Mouse (Mus musculus): ENCODE measurements around the gene Fam122c.
"Not testable (repeated sequence)": the region's sequence is repeated elsewhere in the genome, so short reads cannot be mapped to it uniquely, and the experiment has no call there.

The Fam122c gene

GRCm38 (mm10) chrX:53273124-53273523 is at the start of gene Fam122c:
Gene Fam122c (plus strand): TSS chrX:53273424.
- no peak for DNase-seq (ENCODE audit: low read depth, low spot score)

GRCm38 (mm10) chrX:53224353-53224944 is 48.8 kb upstream of the Fam122c start:
- DNase-seq (ENCODE audit: low read depth, low spot score), result no peak

- DNase-seq (ENCODE audit: low read depth, low spot score), result no peak
Observed at GRCm38 (mm10) chrX:53231965-53232364, 41.3 kb upstream of the Fam122c start.

GRCm38 (mm10) chrX:53233689-53234088 is 39.5 kb upstream of the Fam122c start:
- DNase-seq (ENCODE audit: low read depth, low spot score), result no peak

GRCm38 (mm10) chrX:53236404-53236803 is 36.8 kb upstream of the Fam122c start:
- DNase-seq (ENCODE audit: low read depth, low spot score), result no peak

- no peak for DNase-seq (ENCODE audit: low read depth, low spot score)
Observed at GRCm38 (mm10) chrX:53237971-53238370, 35.3 kb upstream of the Fam122c start.

GRCm38 (mm10) chrX:53240011-53240410 is 33.2 kb upstream of the Fam122c start, which contains the start of gene Plac1:
Gene Plac1 (minus strand): TSS chrX:53240111.
- no peak for DNase-seq (ENCODE audit: low read depth, low spot score)

- no peak for DNase-seq (ENCODE audit: low read depth, low spot score)
Observed at GRCm38 (mm10) chrX:53255195-53255594, 18.0 kb upstream of the Fam122c start.

- DNase-seq (ENCODE audit: low read depth, low spot score), result peak; percentile 3
Observed at GRCm38 (mm10) chrX:53266186-53266585, 7.0 kb upstream of the Fam122c start.

- peak; percentile 33 for DNase-seq (ENCODE audit: low read depth, low spot score)
Observed at GRCm38 (mm10) chrX:53268856-53269255, 4.4 kb upstream of the Fam122c start.

- peak; percentile 84 for DNase-seq (ENCODE audit: low read depth, low spot score)
Observed at GRCm38 (mm10) chrX:53269289-53270062, 3.7 kb upstream of the Fam122c start, which contains the start of gene Fam122b. Gene Fam122b (minus strand): TSS chrX:53269805.

- no peak for DNase-seq (ENCODE audit: low read depth, low spot score)
Observed at GRCm38 (mm10) chrX:53270063-53270432, 3.2 kb upstream of the Fam122c start.

- not testable (repeated sequence) for DNase-seq (ENCODE audit: low read depth, low spot score)
Observed at GRCm38 (mm10) chrX:53271628-53272027, 1.6 kb upstream of the Fam122c start.

GRCm38 (mm10) chrX:53287924-53288323 is 14.7 kb downstream of the Fam122c start:
- no peak for DNase-seq (ENCODE audit: low read depth, low spot score)

- DNase-seq (ENCODE audit: low read depth, low spot score), result no peak
Observed at GRCm38 (mm10) chrX:53320564-53320963, 47.3 kb downstream of the Fam122c start.

GRCm38 (mm10) chrX:53321111-53321510 is 47.9 kb downstream of the Fam122c start:
- no peak for DNase-seq (ENCODE audit: low read depth, low spot score)

- DNase-seq (ENCODE audit: low read depth, low spot score), result no peak
Observed at GRCm38 (mm10) chrX:53330396-53330795, 57.2 kb downstream of the Fam122c start.

- no peak for DNase-seq (ENCODE audit: low read depth, low spot score)
Observed at GRCm38 (mm10) chrX:53337355-53337754, 64.1 kb downstream of the Fam122c start.

- peak; percentile 49 for DNase-seq (ENCODE audit: low read depth, low spot score)
Observed at GRCm38 (mm10) chrX:53341531-53341930, 68.3 kb downstream of the Fam122c start.

GRCm38 (mm10) chrX:53348374-53348773 is 75.2 kb downstream of the Fam122c start:
- no peak for DNase-seq (ENCODE audit: low read depth, low spot score)

- no peak for DNase-seq (ENCODE audit: low read depth, low spot score)
Observed at GRCm38 (mm10) chrX:53364668-53365383, 91.6 kb downstream of the Fam122c start.

All from c-Kit-negative CD71-positive TER-119-positive erythroid progenitor cells, embryonic 14.5 days (primary cell).